Mouse (Mus musculus): Measurements from ENCODE around the gene Rph3al. TPM values are rescaled to one million over a fixed set of nuclear protein-coding genes. Genes with fewer than 3 reads are reported as not detected.

The Rph3al gene
- polyA plus RNA-seq, 1 experiment from 2014 or later: 1.1 TPM

DNA sequence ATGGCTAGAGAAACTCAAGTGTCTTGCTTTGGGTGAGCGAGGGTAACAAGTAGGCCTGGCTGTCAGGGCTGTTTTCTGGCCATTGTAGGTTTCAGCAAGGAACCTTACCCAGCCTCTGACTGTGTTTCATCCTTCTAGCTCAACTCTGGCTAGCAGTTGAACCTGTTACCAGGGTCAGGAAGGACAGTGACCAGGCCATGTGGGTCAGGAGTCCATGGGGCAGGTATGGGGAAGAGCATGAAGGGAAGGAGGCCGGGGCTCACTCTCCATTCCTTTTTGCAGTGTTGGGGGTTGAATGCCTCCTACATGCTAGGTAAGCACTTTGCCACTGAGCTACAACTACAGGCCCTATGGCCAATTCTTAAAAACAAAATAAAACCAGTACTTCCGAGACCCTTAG, 107.8 kb downstream of the Rph3al start:
- H3K36me3 ChIP-seq (ENCODE audit: poor library complexity, severe bottlenecking): no peaks in the 10 kb centered on the region
- H3K4me2 ChIP-seq: no peak overlapping the region
- no peaks in the 10 kb centered on the region for H3K27me3 ChIP-seq
- H3K9me3 ChIP-seq (replicated peaks): no peaks in the 10 kb centered on the region
- WGBS: 91% methylated on average over 3 of the region's 3 CpGs
- no peaks in the 10 kb centered on the region for H3K4me1 ChIP-seq
- no peak overlapping the region for H3K9ac ChIP-seq
- ATAC-seq: no peak
- H3K27ac ChIP-seq: no peak overlapping the region
- H3K4me3 ChIP-seq: no peak overlapping the region

- no peak overlapping the region for H3K4me3 ChIP-seq
- no peaks in the 10 kb centered on the region for H3K36me3 ChIP-seq (ENCODE audit: poor library complexity, severe bottlenecking)
- 88% methylated on average over 8 of the region's 8 CpGs for WGBS
- H3K27me3 ChIP-seq: no peaks in the 10 kb centered on the region
- H3K9me3 ChIP-seq (replicated peaks): no peaks in the 10 kb centered on the region
- H3K4me2 ChIP-seq: no peak overlapping the region
- H3K27ac ChIP-seq: no peak overlapping the region
- ATAC-seq: no peak
- H3K9ac ChIP-seq: no peak overlapping the region
- H3K4me1 ChIP-seq: no peaks in the 10 kb centered on the region
Measured at GRCm38 (mm10) chr11:75827414-75827813, 110.8 kb downstream of the Rph3al start.

- no peaks in the 10 kb centered on the region for H3K9me3 ChIP-seq (replicated peaks)
- H3K4me1 ChIP-seq: no peaks in the 10 kb centered on the region
- H3K27me3 ChIP-seq: no peaks in the 10 kb centered on the region
- H3K27ac ChIP-seq: no peak overlapping the region
- H3K9ac ChIP-seq: no peak overlapping the region
- 58% methylated on average over 7 of the region's 7 CpGs for WGBS
- H3K4me3 ChIP-seq: no peak overlapping the region
- H3K4me2 ChIP-seq: no peak overlapping the region
- no peaks in the 10 kb centered on the region for H3K36me3 ChIP-seq (ENCODE audit: poor library complexity, severe bottlenecking)
- no peak for ATAC-seq
Measured at GRCm38 (mm10) chr11:75823506-75823905, 114.7 kb downstream of the Rph3al start.

DNA sequence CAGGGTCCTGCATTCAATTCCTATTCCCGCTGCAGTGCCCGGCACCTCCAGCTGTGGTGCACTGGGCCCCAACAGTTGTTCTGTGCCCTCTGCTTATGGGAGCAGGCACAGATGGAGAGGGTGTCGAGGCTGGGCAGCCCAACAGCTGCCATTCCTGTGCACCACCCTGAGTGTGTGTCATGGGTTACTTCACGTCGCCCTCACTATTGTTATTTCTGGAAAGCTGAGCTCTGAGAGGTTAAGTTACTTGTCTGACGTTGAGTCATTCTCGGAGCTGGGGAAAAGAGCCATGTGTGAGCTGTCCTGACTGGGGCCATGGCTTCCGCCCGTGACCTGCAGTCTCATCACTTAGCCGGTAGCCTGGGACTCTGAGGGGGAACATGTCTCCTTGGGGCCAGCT, 125.1 kb downstream of the Rph3al start:
- no peaks in the 10 kb centered on the region for H3K36me3 ChIP-seq (ENCODE audit: poor library complexity, severe bottlenecking)
- no peaks in the 10 kb centered on the region for H3K27me3 ChIP-seq
- 69% methylated on average over 10 of the region's 10 CpGs for WGBS
- no peaks in the 10 kb centered on the region for H3K9me3 ChIP-seq (replicated peaks)
- 0 out of 2 replicates have a peak, but pooled peaks cover 2% of the 10 kb centered on the region for H3K4me1 ChIP-seq
- ATAC-seq: no peak
- no peak overlapping the region for H3K27ac ChIP-seq
- no peak overlapping the region for H3K4me3 ChIP-seq
- H3K9ac ChIP-seq: no peak overlapping the region
- no peak overlapping the region for H3K4me2 ChIP-seq

GRCm38 (mm10) chr11:75811900-75812299, 126.3 kb downstream of the Rph3al start:
- Histone ChIP-seq H3K36me3 (ENCODE audit: poor library complexity, severe bottlenecking) (no peaks in the 10 kb centered on the region), H3K4me2 (no peak overlapping the region), H3K9me3 (replicated peaks) (no peaks in the 10 kb centered on the region), H3K4me3 (no peak overlapping the region), H3K9ac (no peak overlapping the region), H3K27me3 (no peaks in the 10 kb centered on the region), H3K27ac (no peak overlapping the region), H3K4me1 (0 out of 2 replicates have a peak, but pooled peaks cover 2% of the 10 kb centered on the region)
- 40% methylated on average over 3 of the region's 3 CpGs for WGBS
- ATAC-seq: no peak

- 87% methylated on average over 3 of the region's 3 CpGs for WGBS
- no peaks in the 10 kb centered on the region for H3K27me3 ChIP-seq
- no peak overlapping the region for H3K4me2 ChIP-seq
- no peaks in the 10 kb centered on the region for H3K9me3 ChIP-seq (replicated peaks)
- no peak for ATAC-seq
- H3K27ac ChIP-seq: no peak overlapping the region
- H3K4me1 ChIP-seq: 0 out of 2 replicates have a peak, but pooled peaks cover 2% of the 10 kb centered on the region
- H3K9ac ChIP-seq: no peak overlapping the region
- H3K36me3 ChIP-seq (ENCODE audit: poor library complexity, severe bottlenecking): no peaks in the 10 kb centered on the region
- no peak overlapping the region for H3K4me3 ChIP-seq
Measured at GRCm38 (mm10) chr11:75810526-75810925, 127.7 kb downstream of the Rph3al start.

DNA sequence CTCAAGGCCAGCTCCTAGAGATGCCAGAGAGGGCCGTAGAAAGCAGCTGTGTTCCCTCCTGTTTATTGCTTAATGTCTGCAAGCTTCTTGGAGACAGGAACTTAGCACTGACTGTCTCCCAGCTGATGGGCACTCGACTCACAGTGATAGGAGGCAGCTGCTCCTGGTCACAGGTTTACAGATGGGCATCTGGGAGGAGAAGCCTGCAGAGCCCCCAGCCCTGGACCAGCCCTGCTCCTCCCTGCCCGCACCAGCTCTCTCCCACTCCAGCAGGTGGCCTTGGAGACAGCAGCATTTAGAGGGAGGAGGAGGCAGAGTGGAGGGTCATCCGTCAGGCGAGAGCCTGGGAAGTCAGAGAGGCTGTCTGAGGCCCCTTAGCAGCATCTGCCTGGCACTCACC, 130.7 kb downstream of the Rph3al start:
- 36% methylated on average over 5 of the region's 5 CpGs for WGBS
- no peak overlapping the region for H3K9ac ChIP-seq
- H3K27ac ChIP-seq: no peak overlapping the region
- H3K36me3 ChIP-seq (ENCODE audit: poor library complexity, severe bottlenecking): no peaks in the 10 kb centered on the region
- H3K9me3 ChIP-seq (replicated peaks): no peaks in the 10 kb centered on the region
- H3K4me1 ChIP-seq: 0 out of 2 replicates have a peak, but pooled peaks cover 2% of the 10 kb centered on the region
- no peak overlapping the region for H3K4me3 ChIP-seq
- no peak overlapping the region for H3K4me2 ChIP-seq
- H3K27me3 ChIP-seq: no peaks in the 10 kb centered on the region
- no peak for ATAC-seq

GRCm38 (mm10) chr11:75801771-75802550, 136.3 kb downstream of the Rph3al start:
- Histone ChIP-seq H3K4me2 (no peak overlapping the region), H3K27me3 (peaks cover 12% of the 10 kb centered on the region), H3K4me3 (no peak overlapping the region), H3K9me3 (replicated peaks) (no peaks in the 10 kb centered on the region), H3K27ac (no peak overlapping the region), H3K9ac (no peak overlapping the region), H3K36me3 (ENCODE audit: poor library complexity, severe bottlenecking) (no peaks in the 10 kb centered on the region), H3K4me1 (no peaks in the 10 kb centered on the region; the same call in 1 of the 2 replicates)
- 75% methylated on average over 7 of the region's 7 CpGs for WGBS
- no peak for ATAC-seq

GRCm38 (mm10) chr11:75801369-75801768, 136.9 kb downstream of the Rph3al start:
- H3K36me3 ChIP-seq (ENCODE audit: poor library complexity, severe bottlenecking): no peaks in the 10 kb centered on the region
- H3K27me3 ChIP-seq: peaks cover 17% of the 10 kb centered on the region
- 83% methylated on average over 4 of the region's 4 CpGs for WGBS
- H3K27ac ChIP-seq: no peak overlapping the region
- H3K9ac ChIP-seq: no peak overlapping the region
- no peak overlapping the region for H3K4me3 ChIP-seq
- ATAC-seq: no peak
- H3K4me2 ChIP-seq: no peak overlapping the region
- peaks cover under 1% of the 10 kb centered on the region; the same call in 1 of the 2 replicates for H3K4me1 ChIP-seq
- no peaks in the 10 kb centered on the region for H3K9me3 ChIP-seq (replicated peaks)

DNA sequence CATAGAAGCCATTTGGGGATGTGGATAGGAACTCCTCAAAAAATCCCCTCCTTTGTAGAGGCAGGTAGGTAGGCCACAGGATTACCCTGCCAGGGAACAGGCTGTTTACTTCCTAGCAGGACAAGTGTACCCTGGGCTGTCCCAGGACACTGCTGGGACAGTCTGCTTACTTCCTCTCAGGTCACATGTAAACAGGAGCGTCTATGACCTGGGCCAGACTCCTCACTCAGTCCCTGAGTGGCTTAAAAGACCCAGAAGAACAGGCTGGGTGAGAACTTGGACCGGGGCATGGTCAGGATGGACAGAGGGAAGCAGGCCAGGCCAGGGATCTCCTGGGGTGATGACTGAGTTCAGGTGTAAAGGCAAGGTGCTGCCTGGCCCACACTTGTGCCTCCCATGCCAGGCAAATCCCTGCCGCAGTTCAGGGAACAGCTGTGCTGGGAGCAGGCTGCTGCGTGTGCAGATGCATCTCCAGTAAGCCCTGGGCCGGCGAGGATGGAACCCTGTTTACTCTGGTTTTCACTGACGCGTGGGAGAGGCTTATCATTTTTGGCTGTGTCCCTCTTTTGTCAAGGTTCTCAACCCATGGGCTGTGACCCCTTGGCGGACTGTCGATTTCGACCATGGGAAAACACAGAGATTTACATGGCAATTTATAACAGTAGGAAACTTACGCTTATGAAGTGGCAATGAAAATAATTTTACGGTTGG, 141.5 kb downstream of the Rph3al start:
- ATAC-seq: no peak
- Histone ChIP-seq H3K4me3 (no peak overlapping the region; the same call in 1 of the 2 replicates), H3K9ac (no peak overlapping the region)

DNA sequence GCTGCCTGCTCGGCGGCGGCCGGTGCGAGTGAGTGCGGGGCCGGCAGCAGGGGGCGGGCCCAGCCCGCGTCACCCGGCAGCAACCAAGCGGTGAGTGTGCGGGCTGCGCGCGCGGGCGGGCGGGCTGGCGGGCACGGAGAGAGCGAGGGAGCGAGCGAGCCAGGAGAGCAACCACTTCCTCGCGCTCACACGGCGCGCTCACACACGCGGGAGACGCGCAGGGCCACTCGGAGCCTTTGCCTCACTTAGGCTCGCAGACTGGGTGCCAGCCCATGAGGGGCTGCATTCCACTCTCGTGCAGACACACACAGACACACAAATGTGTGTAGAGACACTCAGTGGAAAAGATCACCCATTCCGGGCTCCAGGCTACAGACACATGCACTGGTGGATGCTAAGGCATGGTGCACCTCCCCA, 142.2 kb downstream of the Rph3al start, which contains the start of gene Doc2b:
Gene Doc2b (minus strand): TSS at position 21 of the 417 bp plus-strand sequence.
- WGBS: 5% methylated on average over 33 of the region's 37 CpGs
- ATAC-seq: peak; percentile 89
- Histone ChIP-seq H3K4me3 (peak within 1 kb of the TSS; percentile 47), H3K9ac (peak within 1 kb of the TSS; percentile 62), H3K4me2 (peak within 1 kb of the TSS; percentile 67), H3K36me3 (ENCODE audit: poor library complexity, severe bottlenecking) (no peaks in the 10 kb centered on the region), H3K27ac (no peak within 1 kb of the TSS), H3K4me1 (peaks cover 17% of the 10 kb centered on the region), H3K27me3 (peaks cover 66% of the 10 kb centered on the region), H3K9me3 (replicated peaks) (no peaks in the 10 kb centered on the region)

More for the DNA sequence above, 141.5 kb downstream of the Rph3al start:
- H3K4me2 ChIP-seq: peak overlapping the region; percentile 67
- H3K4me1 ChIP-seq: peaks cover 17% of the 10 kb centered on the region
- H3K27ac ChIP-seq: no peak overlapping the region
- no peaks in the 10 kb centered on the region for H3K9me3 ChIP-seq (replicated peaks)
- WGBS: 76% methylated on average over 13 of the region's 13 CpGs
- no peaks in the 10 kb centered on the region for H3K36me3 ChIP-seq (ENCODE audit: poor library complexity, severe bottlenecking)
- H3K27me3 ChIP-seq: peaks cover 62% of the 10 kb centered on the region

DNA sequence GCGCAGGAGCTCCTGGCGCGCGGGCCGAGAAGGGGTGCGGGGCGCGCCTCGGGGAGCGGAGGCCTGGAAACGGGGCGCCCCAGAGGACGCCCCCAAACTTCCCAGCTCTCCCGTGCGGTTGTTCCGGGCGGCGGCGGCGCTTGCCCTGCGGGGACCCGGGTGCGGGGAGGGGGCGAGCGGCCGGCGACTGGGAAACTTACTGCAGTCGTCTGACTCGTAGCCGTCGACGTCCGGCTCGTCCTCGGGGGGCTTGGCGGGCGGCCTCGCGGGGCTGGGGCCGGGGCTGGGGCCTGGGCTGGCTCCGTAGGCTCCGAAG, 142.9 kb downstream of the Rph3al start:
- under 1% methylated on average over 37 of the region's 42 CpGs for WGBS
- Histone ChIP-seq H3K36me3 (ENCODE audit: poor library complexity, severe bottlenecking) (no peaks in the 10 kb centered on the region), H3K4me2 (peak overlapping the region; percentile 67), H3K4me3 (peak overlapping the region; percentile 47), H3K9ac (peak overlapping the region; percentile 62), H3K27me3 (peaks cover 66% of the 10 kb centered on the region), H3K4me1 (peaks cover 17% of the 10 kb centered on the region), H3K27ac (no peak overlapping the region), H3K9me3 (replicated peaks) (no peaks in the 10 kb centered on the region)
- ATAC-seq: 0 out of 2 replicates have a peak, but pooled peaks have one; percentile 13
